Mouse (Mus musculus) embryonic facial prominence, embryonic 11.5 days (tissue): ENCODE data around the gene Lama5. TPM values are rescaled to one million over a fixed set of nuclear protein-coding genes. Genes with fewer than 3 reads are reported as not detected.

Experiments
- ATAC-seq: fragments of 200-750 bp; cut with Nextera tagmentation; replicated peaks from 2 replicates; pipeline ENCODE4 v1.8.0; 2017; ENCODE audit warnings: low read depth; ENCODE audit not compliant: insufficient number of reproducible peaks, low FRiP score, low TSS enrichment
- DNase-seq: peaks from one replicate; pipeline ENCODE4 v3.0.0-alpha.2; 2015; ENCODE audit warnings: low spot score
- H3K27ac ChIP-seq: fragments of 300-500 bp; sonication (generic); replicated peaks from 2 replicates; pipeline ENCODE4 v1.5.1; 2014; ENCODE audit warnings: mild to moderate bottlenecking, low read depth, low read length, control low read depth
- H3K27me3 ChIP-seq: fragments of 300-500 bp; sonication (generic); 2 replicates; pipeline ENCODE4 v1.6.1; 2014; ENCODE audit warnings: mild to moderate bottlenecking, low read length, moderate library complexity, mixed read lengths; ENCODE audit not compliant: control insufficient read depth, insufficient read depth
- H3K36me3 ChIP-seq: fragments of 300-500 bp; sonication (generic); replicated peaks from 2 replicates; pipeline ENCODE4 v1.6.1; 2014; ENCODE audit warnings: low read depth, mild to moderate bottlenecking, low read length, moderate library complexity, mixed read lengths; ENCODE audit not compliant: control insufficient read depth, insufficient read depth
- H3K4me1 ChIP-seq: fragments of 300-500 bp; sonication (generic); 2 replicates; pipeline ENCODE4 v1.6.1; 2014; ENCODE audit warnings: low read length, mixed read lengths; ENCODE audit not compliant: control insufficient read depth, insufficient read depth
- H3K4me2 ChIP-seq: fragments of 300-500 bp; sonication (generic); 2 replicates; pipeline ENCODE4 v1.6.1; 2014; ENCODE audit warnings: low read depth, mild to moderate bottlenecking, control low read depth, low read length, moderate library complexity
- H3K4me3 ChIP-seq: fragments of 300-500 bp; sonication (generic); 2 replicates; pipeline ENCODE4 v1.5.1; 2014; ENCODE audit warnings: low read depth, low read length, control low read depth
- H3K9ac ChIP-seq: fragments of 300-500 bp; sonication (generic); replicated peaks from 2 replicates; pipeline ENCODE4 v1.6.1; 2014; ENCODE audit warnings: mild to moderate bottlenecking, control low read depth, low read length
- H3K9me3 ChIP-seq: fragments of 300-500 bp; sonication (generic); replicated peaks from 2 replicates; pipeline ENCODE4 v1.6.1; 2016; ENCODE audit warnings: mild to moderate bottlenecking, low read length, inconsistent platforms, mixed read lengths; ENCODE audit not compliant: control insufficient read depth
- WGBS: fragments of 180-500 bp; shearing (Covaris S2); extraction: QIAGEN DNeasy Blood & Tissue Kit; methylation state at CpG from one replicate; pipeline ENCODE4 v1.1.7; 2014; 5-methylcytosine and 5-hydroxymethylcytosine counted together
- polyA plus RNA-seq: library from polyadenylated mRNA; unstranded; fragments of >200 nt; fragmentation: Nextera tagmentation; extraction: Ambion mirVana; gene quantifications from 2 replicates; pipeline ENCODE4 v1.2.1, GENCODE M21; 2014

Lama5 gene
- polyA plus RNA-seq, 1 experiment from 2014 or later, result 11.5 TPM

- H3K9me3 ChIP-seq, result no peaks in the 10 kb centered on the region
- no peak overlapping the region for H3K9ac ChIP-seq
- WGBS, result 89% methylated on average over 8 of the region's 8 CpGs
- H3K27me3 ChIP-seq, result no peaks in the 10 kb centered on the region
- H3K4me3 ChIP-seq, result no peak overlapping the region
- ATAC-seq (no peak), DNase-seq (no peak)
- H3K4me2 ChIP-seq, result no peak overlapping the region
- H3K27ac ChIP-seq, result no peak overlapping the region
- H3K36me3 ChIP-seq, result no peaks in the 10 kb centered on the region
- H3K4me1 ChIP-seq, result 0 out of 2 replicates have a peak, but pooled peaks cover 4% of the 10 kb centered on the region
Measured at GRCm38 (mm10) chr2:180217587-180217986, 8.1 kb downstream of the Lama5 start.

DNA sequence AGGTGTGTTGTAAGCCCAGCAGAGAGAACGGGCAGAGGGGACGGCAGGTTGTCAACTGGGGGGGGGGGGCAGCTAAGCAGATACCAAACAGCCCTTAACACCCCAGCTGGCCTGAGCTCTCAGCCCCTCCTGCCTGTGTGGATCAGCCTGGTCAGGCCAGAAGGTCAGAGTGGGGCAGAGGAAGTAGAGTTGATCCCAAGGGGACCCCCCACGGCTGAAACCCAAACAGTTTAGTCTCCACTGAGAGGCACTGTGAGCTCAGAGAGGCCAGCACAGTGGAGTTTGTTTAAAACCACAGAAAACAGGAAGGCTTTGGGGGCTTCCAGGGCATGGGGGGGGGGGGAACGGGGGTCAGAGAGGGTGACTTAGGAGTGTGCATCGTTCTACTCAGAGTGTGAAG is 8.7 kb downstream of the Lama5 start:
- DNase-seq, result no peak
- Histone ChIP-seq H3K36me3 (no peaks in the 10 kb centered on the region), H3K4me3 (no peak overlapping the region), H3K4me1 (no peaks in the 10 kb centered on the region), H3K27ac (no peak overlapping the region), H3K27me3 (no peaks in the 10 kb centered on the region), H3K9ac (no peak overlapping the region), H3K4me2 (no peak overlapping the region), H3K9me3 (no peaks in the 10 kb centered on the region)
- no peak for ATAC-seq
- WGBS, result 51% methylated on average over 5 of the region's 5 CpGs

GRCm38 (mm10) chr2:180215951-180216350 is 9.7 kb downstream of the Lama5 start:
- no peak for DNase-seq
- Histone ChIP-seq H3K27me3 (no peaks in the 10 kb centered on the region), H3K4me3 (no peak overlapping the region), H3K9ac (no peak overlapping the region), H3K4me1 (no peaks in the 10 kb centered on the region), H3K4me2 (no peak overlapping the region), H3K36me3 (no peaks in the 10 kb centered on the region), H3K27ac (no peak overlapping the region), H3K9me3 (no peaks in the 10 kb centered on the region)
- 66% methylated on average over 6 of the region's 6 CpGs for WGBS
- ATAC-seq, result no peak

DNA sequence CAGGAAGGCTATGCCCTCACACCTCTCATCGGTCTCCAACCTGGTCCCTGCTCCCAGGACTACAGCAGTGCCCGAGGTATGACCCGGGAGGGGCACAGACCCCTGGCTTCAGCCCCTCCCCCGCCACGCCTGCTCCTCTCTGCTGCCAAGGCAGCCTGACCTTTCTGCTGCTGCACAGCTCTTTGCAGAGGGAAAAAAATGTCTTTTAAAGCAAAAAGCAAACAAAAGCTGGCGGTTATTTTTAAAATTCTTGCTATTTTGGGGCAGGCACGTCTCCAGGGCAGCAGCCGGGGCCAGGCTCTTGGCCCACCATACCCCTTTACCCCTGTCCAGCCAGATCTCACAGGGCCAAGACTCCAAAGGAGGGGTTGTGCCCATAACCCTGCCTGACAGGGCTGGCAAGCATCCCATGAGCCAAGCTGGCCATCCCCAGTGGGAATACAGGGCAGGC is 10.6 kb downstream of the Lama5 start:
- DNase-seq, result no peak
- Histone ChIP-seq H3K9ac (no peak overlapping the region), H3K4me1 (no peaks in the 10 kb centered on the region), H3K9me3 (no peaks in the 10 kb centered on the region), H3K27ac (no peak overlapping the region), H3K4me2 (no peak overlapping the region), H3K27me3 (no peaks in the 10 kb centered on the region), H3K4me3 (no peak overlapping the region), H3K36me3 (no peaks in the 10 kb centered on the region)
- WGBS, result 59% methylated on average over 8 of the region's 8 CpGs
- ATAC-seq, result no peak

DNA sequence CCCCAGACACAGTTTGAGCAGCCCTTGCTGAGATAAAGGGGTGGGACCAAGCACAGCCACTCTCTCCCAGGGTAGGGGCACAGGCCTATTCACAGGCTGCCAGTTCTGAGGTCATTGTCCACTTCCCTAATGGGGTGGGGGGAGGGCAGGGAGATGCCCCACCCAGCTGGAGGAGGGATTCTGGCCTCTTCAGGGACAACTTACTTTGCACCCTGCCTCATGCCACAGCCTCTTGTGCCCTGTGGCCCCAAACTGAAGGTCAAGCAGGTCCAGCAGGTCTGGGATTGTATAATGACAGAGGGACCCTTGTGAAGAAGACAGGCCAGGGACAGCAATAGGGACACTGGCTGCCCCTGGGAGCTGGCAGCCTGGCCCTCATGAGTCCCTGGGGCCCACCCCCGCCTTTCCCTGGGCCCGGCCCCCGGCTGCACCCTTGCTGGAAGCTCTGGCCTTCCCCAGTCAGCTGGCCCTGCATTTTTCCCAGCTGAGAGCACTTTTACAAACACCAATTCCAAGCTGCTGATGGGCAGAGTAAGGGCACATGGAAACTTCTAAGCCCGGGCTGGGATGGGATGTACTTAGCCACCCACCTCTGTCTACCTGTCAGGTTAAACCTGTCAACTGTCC is 11.2 kb downstream of the Lama5 start:
- Histone ChIP-seq H3K9me3 (no peaks in the 10 kb centered on the region), H3K4me2 (no peak overlapping the region), H3K4me1 (no peaks in the 10 kb centered on the region), H3K9ac (no peak overlapping the region), H3K36me3 (no peaks in the 10 kb centered on the region), H3K4me3 (no peak overlapping the region), H3K27ac (no peak overlapping the region), H3K27me3 (no peaks in the 10 kb centered on the region)
- DNase-seq (no peak), ATAC-seq (no peak)
- WGBS, result 58% methylated on average over 4 of the region's 4 CpGs

DNA sequence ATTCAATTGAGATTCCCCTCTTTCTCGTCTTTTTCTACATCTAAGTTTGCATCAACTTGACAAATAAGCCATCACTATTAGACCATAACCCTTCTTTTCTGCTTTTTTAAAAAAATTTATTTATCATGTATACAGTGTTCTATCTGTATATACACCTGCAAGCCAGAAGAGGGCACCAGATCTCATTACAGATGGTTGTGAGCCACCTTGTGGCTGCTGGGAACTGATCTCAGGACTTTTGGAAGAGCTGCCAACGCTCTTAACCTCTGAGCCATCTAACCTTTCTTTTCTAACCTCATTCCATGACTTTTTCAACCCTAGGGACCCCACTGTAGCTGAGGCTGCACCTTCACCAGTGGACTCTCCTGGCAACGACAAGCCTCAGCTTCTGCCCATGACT is 13.4 kb downstream of the Lama5 start:
- H3K4me3 ChIP-seq, result no peak overlapping the region
- H3K27ac ChIP-seq, result no peak overlapping the region
- no peaks in the 10 kb centered on the region for H3K9me3 ChIP-seq
- H3K27me3 ChIP-seq, result no peaks in the 10 kb centered on the region
- H3K4me1 ChIP-seq, result no peaks in the 10 kb centered on the region
- no peak for ATAC-seq
- no peak for DNase-seq
- 87% methylated on average over 3 of the region's 3 CpGs for WGBS
- H3K9ac ChIP-seq, result no peak overlapping the region
- H3K36me3 ChIP-seq, result no peaks in the 10 kb centered on the region
- no peak overlapping the region for H3K4me2 ChIP-seq

GRCm38 (mm10) chr2:180208976-180209375 is 16.7 kb downstream of the Lama5 start:
- Histone ChIP-seq H3K9me3 (no peaks in the 10 kb centered on the region), H3K9ac (no peak overlapping the region), H3K4me2 (no peak overlapping the region), H3K4me1 (no peaks in the 10 kb centered on the region), H3K4me3 (no peak overlapping the region), H3K27ac (no peak overlapping the region), H3K27me3 (no peaks in the 10 kb centered on the region), H3K36me3 (no peaks in the 10 kb centered on the region)
- DNase-seq (no peak), ATAC-seq (no peak)
- 79% methylated on average over 1 of the region's 1 CpGs for WGBS

DNA sequence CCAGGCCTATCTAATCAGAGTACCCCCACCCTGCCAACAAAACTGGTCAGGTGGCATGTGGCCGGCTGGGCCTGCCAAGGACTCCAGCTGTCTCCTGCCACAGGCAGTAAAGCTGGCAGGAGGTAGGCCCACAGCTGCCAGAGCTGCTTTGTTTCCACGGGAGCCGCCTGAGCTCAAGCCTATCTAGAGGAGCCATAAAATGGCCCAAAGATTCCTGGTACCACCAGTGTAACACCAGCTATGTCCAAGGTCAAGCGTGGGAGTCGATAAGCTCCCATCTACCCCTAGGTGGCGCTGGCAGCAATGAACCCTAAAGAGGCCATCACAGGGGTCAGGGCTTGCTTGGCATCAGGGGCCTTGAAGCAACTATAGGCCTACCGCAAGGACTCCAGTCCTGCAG is 17.8 kb downstream of the Lama5 start:
- 69% methylated on average over 7 of the region's 7 CpGs for WGBS
- H3K27ac ChIP-seq, result no peak overlapping the region
- no peak overlapping the region for H3K9ac ChIP-seq
- ATAC-seq, result no peak
- DNase-seq, result peak; percentile 54
- no peaks in the 10 kb centered on the region for H3K27me3 ChIP-seq
- no peak overlapping the region for H3K4me3 ChIP-seq
- no peaks in the 10 kb centered on the region for H3K36me3 ChIP-seq
- H3K4me2 ChIP-seq, result no peak overlapping the region
- H3K9me3 ChIP-seq, result no peaks in the 10 kb centered on the region
- H3K4me1 ChIP-seq, result no peaks in the 10 kb centered on the region
